Mouse (Mus musculus): ENCODE data around the gene Epha2. TPM values are rescaled to one million over a fixed set of nuclear protein-coding genes. Genes with fewer than 3 reads are reported as not detected.

The Epha2 gene
- polyA plus RNA-seq, 1 experiment from 2014 or later = 3.9 TPM

DNA sequence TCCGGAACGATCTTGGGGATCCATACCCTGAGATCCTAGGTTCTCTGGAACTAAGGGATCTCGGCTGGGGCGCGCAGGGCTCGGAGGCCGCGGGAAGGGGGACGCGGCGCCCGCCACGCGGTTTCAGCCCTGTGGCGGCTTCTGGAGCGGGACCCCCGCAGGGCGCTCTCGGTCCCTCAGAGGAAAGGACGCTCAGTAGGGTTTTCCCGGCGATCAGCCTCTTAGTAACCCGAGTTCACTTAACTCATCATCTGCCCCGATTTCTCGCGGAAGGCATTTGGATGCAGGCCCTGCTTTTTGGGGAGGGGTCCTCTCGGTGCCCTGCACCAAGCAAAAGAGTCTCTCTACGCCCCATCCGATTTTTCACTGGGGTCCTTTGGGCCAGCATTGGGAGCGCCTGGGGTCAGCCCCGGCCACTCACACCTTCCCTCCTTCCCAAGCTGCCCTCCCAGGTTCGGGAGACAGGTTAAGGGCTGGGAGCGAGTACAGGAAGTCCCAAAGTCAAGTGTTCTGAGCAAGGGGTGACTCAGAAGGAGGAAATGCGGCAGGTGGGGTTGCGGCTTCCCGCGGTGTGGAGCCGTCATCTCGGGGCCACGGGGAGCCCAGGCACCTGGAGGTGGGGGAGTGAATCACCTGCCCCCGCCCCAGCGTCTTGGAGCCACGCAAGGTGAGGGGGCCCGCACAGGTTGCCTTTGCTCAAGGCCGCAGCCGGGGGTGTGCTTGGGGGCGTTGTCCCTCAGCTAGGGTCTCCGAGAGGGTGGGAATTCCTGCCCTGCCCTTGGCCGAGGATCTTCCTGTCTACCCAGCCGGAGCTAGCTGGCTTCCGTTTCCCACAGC lies 769 bp downstream of the Epha2 start:
- ATAC-seq (ENCODE audit: low FRiP score, low TSS enrichment) = peak; percentile 81

DNA sequence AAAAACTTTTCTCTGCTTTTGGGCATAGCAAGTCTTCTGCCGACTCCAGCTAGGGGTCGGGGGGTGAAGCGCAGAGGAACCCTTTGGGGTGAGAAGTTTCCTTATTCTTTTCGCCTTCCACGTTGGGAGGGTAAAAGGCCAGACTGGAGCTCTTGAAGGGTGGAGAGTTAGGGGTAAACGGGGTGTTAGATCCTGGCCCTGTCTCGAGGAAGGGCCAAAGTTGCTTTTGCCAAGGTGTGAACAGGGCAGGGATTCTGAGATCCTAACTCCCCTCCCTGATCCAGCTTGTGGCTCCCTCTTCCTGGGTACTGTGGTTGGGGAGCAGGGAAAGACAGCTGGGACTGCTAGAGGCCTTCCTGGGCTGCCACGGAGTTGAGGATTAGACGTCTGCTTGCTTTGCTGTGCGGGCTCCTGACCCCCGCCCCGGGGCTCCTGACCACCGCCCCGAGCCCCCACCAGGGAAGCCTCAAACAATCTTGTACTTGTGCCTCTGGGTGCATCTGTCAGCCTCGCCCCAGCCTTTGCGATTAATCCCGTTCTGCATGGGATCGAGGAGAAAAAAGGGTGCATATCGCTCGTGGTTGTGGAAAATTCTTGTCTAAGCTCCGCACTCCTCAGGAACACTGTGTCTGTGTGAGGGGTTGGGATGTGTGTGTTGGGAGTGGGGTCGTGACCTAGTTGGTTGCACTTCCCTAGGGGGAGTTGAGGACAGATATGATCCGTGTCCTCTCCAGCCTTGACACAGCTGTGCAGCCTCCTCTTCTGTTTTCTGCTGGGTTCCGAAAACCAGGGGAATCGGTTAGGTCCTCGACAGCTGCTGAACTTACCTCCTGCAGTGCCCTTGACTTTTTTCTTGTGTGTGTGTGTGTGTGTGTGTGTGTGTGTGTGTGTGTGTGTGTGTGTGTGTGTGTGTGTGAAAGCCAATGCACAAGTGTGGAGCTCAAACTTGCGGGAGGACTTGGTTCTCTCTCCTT lies 1.7 kb downstream of the Epha2 start:
- Histone ChIP-seq H3K27ac (replicated peaks) (peak overlapping the region; percentile 91), H3K36me3 (ENCODE audit: control insufficient read depth, insufficient read depth, low read length) (no peaks in the 10 kb centered on the region; the same call in 1 of the 2 replicates), H3K4me3 (ENCODE audit: low read depth, low read length) (peak overlapping the region; percentile 81), H3K9ac (ENCODE audit: low read length) (peak overlapping the region; percentile 91), H3K9me3 (ENCODE audit: control insufficient read depth, low read length) (no peaks in the 10 kb centered on the region), H3K4me1 (replicated peaks; ENCODE audit: control insufficient read depth, insufficient read depth) (no peaks in the 10 kb centered on the region), H3K4me2 (replicated peaks; ENCODE audit: low read depth) (peak overlapping the region; percentile 87), H3K27me3 (ENCODE audit: control insufficient read depth, insufficient read depth, low read length) (no peaks in the 10 kb centered on the region)
- no peak for ATAC-seq (ENCODE audit: low FRiP score, low TSS enrichment)
- no peak for DNase-seq (ENCODE audit: low spot score)
- TF ChIP-seq CTCF (IDR thresholded peaks at IDR 0.05; ENCODE audit: low read depth) (no peak), EP300 (optimal IDR thresholded peaks at IDR 0.05) (no peak)
- WGBS = 21% methylated on average over 27 of the region's 27 CpGs

More for the DNA sequence above, 769 bp downstream of the Epha2 start:
- Histone ChIP-seq H3K27me3 (ENCODE audit: control insufficient read depth, insufficient read depth, low read length) (no peaks in the 10 kb centered on the region), H3K4me1 (replicated peaks; ENCODE audit: control insufficient read depth, insufficient read depth) (no peaks in the 10 kb centered on the region), H3K9me3 (ENCODE audit: control insufficient read depth, low read length) (no peaks in the 10 kb centered on the region), H3K4me3 (ENCODE audit: low read depth, low read length) (peak overlapping the region; percentile 81), H3K4me2 (replicated peaks; ENCODE audit: low read depth) (peak overlapping the region; percentile 87), H3K27ac (replicated peaks) (peak overlapping the region; percentile 91), H3K36me3 (ENCODE audit: control insufficient read depth, insufficient read depth, low read length) (no peaks in the 10 kb centered on the region; the same call in 1 of the 2 replicates), H3K9ac (ENCODE audit: low read length) (peak overlapping the region; percentile 91)
- WGBS = 2% methylated on average over 51 of the region's 51 CpGs
- no peak for TF ChIP-seq EP300 (optimal IDR thresholded peaks at IDR 0.05)
- TF ChIP-seq CTCF (IDR thresholded peaks at IDR 0.05; ENCODE audit: low read depth) = no peak
- DNase-seq (ENCODE audit: low spot score) = peak; percentile 83

DNA sequence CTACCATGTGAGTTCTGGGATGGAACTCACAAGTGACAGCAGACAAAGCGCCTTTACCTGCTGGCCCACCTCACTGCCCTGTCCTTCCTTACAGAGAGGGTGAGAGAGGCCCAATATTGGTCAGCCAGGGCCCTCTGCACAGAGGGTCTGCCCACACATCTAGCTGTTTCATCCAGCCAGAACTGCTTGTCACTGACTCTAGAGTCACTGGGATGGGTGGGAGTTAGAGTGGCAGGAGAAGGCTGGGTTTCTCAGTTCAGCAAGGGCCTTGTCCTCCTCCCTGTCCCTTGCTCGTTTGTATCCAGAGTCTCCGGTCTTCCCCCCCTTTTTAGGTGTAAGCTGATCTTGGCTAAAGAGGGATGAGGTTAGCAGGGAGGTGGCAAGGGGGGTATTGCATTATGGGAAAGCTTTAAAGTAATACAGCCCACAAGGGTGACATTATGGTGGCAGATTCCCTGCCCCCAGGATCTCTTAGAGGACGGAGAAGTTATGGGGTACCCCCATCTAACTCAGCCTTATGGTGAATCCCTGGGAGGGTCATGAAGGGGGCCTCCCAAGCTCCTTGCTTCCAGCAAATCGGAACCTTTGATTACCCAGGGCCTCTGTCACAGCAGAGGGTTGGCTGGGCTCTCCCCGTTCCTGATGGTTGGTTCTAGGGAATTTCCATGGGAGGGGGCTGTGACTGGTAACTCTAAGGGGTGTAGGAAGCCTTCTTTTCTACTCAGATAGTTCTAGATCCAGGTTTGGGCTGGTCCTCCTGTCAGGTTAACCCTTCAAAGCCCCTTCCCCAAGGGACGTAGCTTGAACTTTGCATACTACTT lies 2.6 kb downstream of the Epha2 start:
- Histone ChIP-seq H3K4me3 (ENCODE audit: low read depth, low read length) (peak overlapping the region; percentile 81), H3K9ac (ENCODE audit: low read length) (peak overlapping the region; percentile 41), H3K27me3 (ENCODE audit: control insufficient read depth, insufficient read depth, low read length) (no peaks in the 10 kb centered on the region), H3K9me3 (ENCODE audit: control insufficient read depth, low read length) (no peaks in the 10 kb centered on the region), H3K4me1 (replicated peaks; ENCODE audit: control insufficient read depth, insufficient read depth) (no peaks in the 10 kb centered on the region), H3K27ac (replicated peaks) (no peak overlapping the region), H3K36me3 (ENCODE audit: control insufficient read depth, insufficient read depth, low read length) (no peaks in the 10 kb centered on the region; the same call in 1 of the 2 replicates), H3K4me2 (replicated peaks; ENCODE audit: low read depth) (peak overlapping the region; percentile 87)
- TF ChIP-seq CTCF (IDR thresholded peaks at IDR 0.05; ENCODE audit: low read depth) (no peak), EP300 (optimal IDR thresholded peaks at IDR 0.05) (no peak)
- DNase-seq (ENCODE audit: low spot score) = no peak
- ATAC-seq (ENCODE audit: low FRiP score, low TSS enrichment) = no peak
- 53% methylated on average over 7 of the region's 7 CpGs for WGBS

DNA sequence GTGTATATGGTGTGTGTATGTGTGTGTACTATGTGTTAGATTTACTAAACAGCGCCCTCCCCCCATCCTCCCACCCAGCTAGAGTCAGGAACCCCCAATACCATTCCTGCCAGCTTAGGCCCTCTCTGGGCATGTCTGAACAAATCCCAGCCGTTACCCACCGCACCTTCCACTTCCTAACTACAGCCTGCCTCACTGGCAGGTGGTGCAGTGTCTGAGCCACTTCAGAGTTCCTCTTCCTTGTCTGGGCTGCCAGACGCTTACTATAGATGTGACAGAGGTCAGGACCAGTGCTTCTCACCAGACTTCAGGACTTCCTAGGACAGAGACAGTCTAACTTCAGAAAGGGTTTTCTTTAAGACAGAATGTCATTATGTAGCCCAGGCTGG lies 3.2 kb downstream of the Epha2 start:
- Histone ChIP-seq H3K36me3 (ENCODE audit: control insufficient read depth, insufficient read depth, low read length) (no peaks in the 10 kb centered on the region; the same call in 1 of the 2 replicates), H3K4me2 (replicated peaks; ENCODE audit: low read depth) (peak overlapping the region; percentile 87), H3K4me1 (replicated peaks; ENCODE audit: control insufficient read depth, insufficient read depth) (no peaks in the 10 kb centered on the region), H3K9me3 (ENCODE audit: control insufficient read depth, low read length) (no peaks in the 10 kb centered on the region), H3K27ac (replicated peaks) (no peak overlapping the region), H3K27me3 (ENCODE audit: control insufficient read depth, insufficient read depth, low read length) (no peaks in the 10 kb centered on the region), H3K4me3 (ENCODE audit: low read depth, low read length) (peak overlapping the region; percentile 81; the same call in 1 of the 2 replicates), H3K9ac (ENCODE audit: low read length) (no peak overlapping the region)
- DNase-seq (ENCODE audit: low spot score) (no peak), ATAC-seq (ENCODE audit: low FRiP score, low TSS enrichment) (no peak)
- WGBS = 56% methylated on average over 4 of the region's 4 CpGs
- TF ChIP-seq EP300 (optimal IDR thresholded peaks at IDR 0.05) = no peak

DNA sequence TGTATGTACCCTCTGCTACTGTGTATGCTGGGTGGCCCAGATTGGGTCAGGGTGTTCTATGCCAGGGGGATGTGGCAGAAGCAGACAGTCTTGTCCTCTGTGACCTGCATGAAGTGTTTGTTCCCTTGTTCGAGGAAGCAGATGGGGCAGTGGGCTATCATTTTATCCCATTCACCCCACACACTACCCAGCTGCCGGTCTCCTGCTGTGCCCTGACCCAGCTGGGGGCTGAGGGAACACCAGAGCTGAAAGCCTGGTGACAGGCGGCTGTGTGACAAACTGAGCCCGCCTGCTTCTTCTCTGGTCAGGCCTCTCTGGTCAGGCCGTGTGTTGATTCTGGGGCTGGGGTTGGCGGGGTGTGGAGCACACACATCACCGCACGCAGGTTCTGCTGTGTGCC lies 5.0 kb downstream of the Epha2 start:
- ATAC-seq (ENCODE audit: low FRiP score, low TSS enrichment) = no peak
- WGBS = 59% methylated on average over 8 of the region's 8 CpGs
- H3K9me3 ChIP-seq (ENCODE audit: control insufficient read depth, low read length) = no peaks in the 10 kb centered on the region
- H3K4me2 ChIP-seq (replicated peaks; ENCODE audit: low read depth) = no peak overlapping the region
- no peaks in the 10 kb centered on the region; the same call in 1 of the 2 replicates for H3K36me3 ChIP-seq (ENCODE audit: control insufficient read depth, insufficient read depth, low read length)
- no peaks in the 10 kb centered on the region for H3K27me3 ChIP-seq (ENCODE audit: control insufficient read depth, insufficient read depth, low read length)
- H3K4me3 ChIP-seq (ENCODE audit: low read depth, low read length) = no peak overlapping the region
- no peak overlapping the region; the same call in 1 of the 2 replicates for H3K9ac ChIP-seq (ENCODE audit: low read length)
- peaks cover 10% of the 10 kb centered on the region for H3K4me1 ChIP-seq (replicated peaks; ENCODE audit: control insufficient read depth, insufficient read depth)
- H3K27ac ChIP-seq (replicated peaks) = no peak overlapping the region
- TF ChIP-seq EP300 (optimal IDR thresholded peaks at IDR 0.05) (no peak), CTCF (IDR thresholded peaks at IDR 0.05; ENCODE audit: low read depth) (no peak)
- DNase-seq (ENCODE audit: low spot score) = no peak

All from stomach, postnatal 0 days (tissue).